Mouse (Mus musculus) heart, adult 2 months (tissue): ENCODE measurements around the gene Hist1h3a. TPM values are rescaled to one million over a fixed set of nuclear protein-coding genes. Genes with fewer than 3 reads are reported as not detected.

ENCODE experiments used
- DNase-seq, 2 experiments: peaks; one replicate each; pipeline ENCODE4 v3.0.0; 2021
- H3K27ac ChIP-seq: fragments of 200-600 bp; 2 replicates; pipeline ENCODE4 v1.8.1; 2022
- H3K27me3 ChIP-seq: fragments of 200-500 bp; 2 replicates; pipeline ENCODE4 v1.6.1; 2012; ENCODE audit warnings: mild to moderate bottlenecking, low read length, inconsistent platforms, mixed read lengths; ENCODE audit not compliant: control insufficient read depth, insufficient read depth
- H3K36me3 ChIP-seq: fragments of 200-500 bp; 2 replicates; pipeline ENCODE4 v1.6.1; 2012; ENCODE audit warnings: low read length, inconsistent platforms; ENCODE audit not compliant: control insufficient read depth, insufficient read depth
- H3K4me1 ChIP-seq: fragments of 200-500 bp; 2 replicates; pipeline ENCODE4 v1.6.1; 2011; ENCODE audit warnings: low read length; ENCODE audit not compliant: control insufficient read depth, insufficient read depth
- H3K4me3 ChIP-seq: fragments of 200-600 bp; 2 replicates; pipeline ENCODE4 v1.8.1; 2022
- H3K79me2 ChIP-seq: fragments of 200-500 bp; replicated peaks from 2 replicates; pipeline ENCODE4 v1.6.1; 2012; ENCODE audit warnings: mild to moderate bottlenecking, inconsistent platforms, low read length, moderate library complexity, mixed read lengths; ENCODE audit not compliant: control insufficient read depth, insufficient read depth
- H3K9ac ChIP-seq: fragments of 200-500 bp; 2 replicates; pipeline ENCODE4 v1.6.1; 2012; ENCODE audit warnings: low read depth, mild to moderate bottlenecking, control low read depth, inconsistent platforms, low read length, mixed read lengths
- CTCF ChIP-seq: fragments of 200-600 bp; IDR thresholded peaks from 2 replicates; pipeline ENCODE4 v1.8.1; 2022; ENCODE audit warnings: antibody characterized with exemption, mild to moderate bottlenecking, moderate library complexity
- EP300 ChIP-seq: fragments of 200-500 bp; IDR thresholded peaks from 2 replicates; pipeline ENCODE4 v1.6.1; 2011; ENCODE audit warnings: low read depth, low read length, control low read depth; ENCODE audit not compliant: insufficient read depth
- POLR2A ChIP-seq: fragments of 200-500 bp; IDR thresholded peaks from 2 replicates; pipeline ENCODE4 v1.6.1; 2011; ENCODE audit warnings: mild to moderate bottlenecking, low read depth, low read length, control low read depth; ENCODE audit not compliant: insufficient read depth
- WGBS: fragments of 180-500 bp; shearing (Covaris S2); methylation state at CpG from one replicate; pipeline ENCODE4 v1.1.7; 2018; 5-methylcytosine and 5-hydroxymethylcytosine counted together
- intact Hi-C: fragments of 180-260 bp; cut with DNase I; formaldehyde crosslinking; loops from one replicate; pipeline ENCODE4 v1.15.1; 2025
- polyA plus RNA-seq: library from polyadenylated mRNA; depleted of rRNA; stranded (reverse); fragments of >200 nt; gene quantifications from 2 replicates; pipeline ENCODE4 v1.2.3, GENCODE M21; 2012
- total RNA-seq, 2 experiments: library from RNA; stranded (reverse); gene quantifications; 2 replicates each; pipeline ENCODE4 v1.2.3; 2021

The Hist1h3a gene
- total and polyA plus RNA-seq, 3 experiments = 5.1 to 8.9 TPM; not detected in 1

- H3K36me3 ChIP-seq = peaks cover 17% of the 10 kb centered on the region
- no peak for TF ChIP-seq CTCF
- no peak for TF ChIP-seq EP300
- TF ChIP-seq POLR2A = no peak
- H3K9ac ChIP-seq = peak overlapping the region; percentile 71; the same call in 1 of the 2 replicates
- intact Hi-C loops = loop anchor here (10.0 kb wide), 1 partner anchor 1983 kb away; the partner anchor contains the start of genes Hist1h2ak, Hist1h2bn and Hist1h4k
- no peak for DNase-seq
- 27% methylated on average over 4 of the region's 4 CpGs for WGBS
- no peaks in the 10 kb centered on the region for H3K27me3 ChIP-seq
- H3K27ac ChIP-seq = peak overlapping the region; percentile 96
- peaks cover 1% of the 10 kb centered on the region; the same call in 1 of the 2 replicates for H3K4me1 ChIP-seq
- peak overlapping the region; percentile 89 for H3K4me3 ChIP-seq
- H3K79me2 ChIP-seq = no peaks in the 10 kb centered on the region
Measured at GRCm38 (mm10) chr13:23738041-23738440, 24.1 kb downstream of the Hist1h3a start.

GRCm38 (mm10) chr13:23737091-23737490, 25.1 kb downstream of the Hist1h3a start:
- H3K27ac ChIP-seq = no peak overlapping the region
- H3K4me3 ChIP-seq = no peak overlapping the region
- peaks cover 3% of the 10 kb centered on the region for H3K4me1 ChIP-seq
- H3K79me2 ChIP-seq = no peaks in the 10 kb centered on the region
- no peak for DNase-seq
- TF ChIP-seq CTCF (no peak), EP300 (no peak), POLR2A (no peak)
- no peaks in the 10 kb centered on the region for H3K27me3 ChIP-seq
- WGBS = 89% methylated on average over 5 of the region's 5 CpGs
- intact Hi-C loops = loop anchor here (10.0 kb wide), 1 partner anchor 1982 kb away; the partner anchor contains the start of genes Hist1h2ak, Hist1h2bn and Hist1h4k
- peaks cover 13% of the 10 kb centered on the region for H3K36me3 ChIP-seq
- no peak overlapping the region for H3K9ac ChIP-seq

GRCm38 (mm10) chr13:23732156-23732804, 29.9 kb downstream of the Hist1h3a start:
- TF ChIP-seq POLR2A (no peak), EP300 (no peak), CTCF (peak; percentile 94)

GRCm38 (mm10) chr13:23730479-23730878, 31.7 kb downstream of the Hist1h3a start:
- intact Hi-C loops = loop anchor here (10.0 kb wide), 1 partner anchor 1976 kb away; the partner anchor contains the start of genes Hist1h2ak, Hist1h2bn and Hist1h4k
- H3K27me3 ChIP-seq = no peaks in the 10 kb centered on the region
- no peak overlapping the region for H3K9ac ChIP-seq
- H3K27ac ChIP-seq = peak overlapping the region; percentile 43
- peaks cover 5% of the 10 kb centered on the region for H3K4me1 ChIP-seq
- 23% methylated on average over 8 of the region's 8 CpGs for WGBS
- H3K36me3 ChIP-seq = no peaks in the 10 kb centered on the region
- H3K4me3 ChIP-seq = no peak overlapping the region
- TF ChIP-seq CTCF (no peak), EP300 (no peak), POLR2A (no peak)
- no peaks in the 10 kb centered on the region for H3K79me2 ChIP-seq
- peak in 1 of 2 experiments; percentile 36 for DNase-seq

More at GRCm38 (mm10) chr13:23732156-23732804, 29.9 kb downstream of the Hist1h3a start:
- Histone ChIP-seq H3K4me1 (peaks cover 5% of the 10 kb centered on the region), H3K27ac (no peak overlapping the region), H3K79me2 (no peaks in the 10 kb centered on the region), H3K36me3 (no peaks in the 10 kb centered on the region), H3K9ac (no peak overlapping the region), H3K4me3 (no peak overlapping the region), H3K27me3 (no peaks in the 10 kb centered on the region)
- intact Hi-C loops = loop anchor here (1.0 to 10.0 kb wide), 2 partner anchors 31 to 1977 kb away; partner anchors contain the start of genes Hist1h2ak, Hist1h2bn and Hist1h4k
- 20% methylated on average over 8 of the region's 8 CpGs for WGBS
- no peak for DNase-seq

GRCm38 (mm10) chr13:23729706-23730105, 32.5 kb downstream of the Hist1h3a start:
- no peak overlapping the region for H3K4me3 ChIP-seq
- no peak for DNase-seq
- H3K36me3 ChIP-seq = no peaks in the 10 kb centered on the region
- intact Hi-C loops = loop anchor here (10.0 kb wide), 1 partner anchor 1975 kb away; the partner anchor contains the start of genes Hist1h2ak, Hist1h2bn and Hist1h4k
- WGBS = 93% methylated on average over 5 of the region's 5 CpGs
- no peaks in the 10 kb centered on the region for H3K79me2 ChIP-seq
- H3K27me3 ChIP-seq = no peaks in the 10 kb centered on the region
- TF ChIP-seq POLR2A = no peak
- no peak for TF ChIP-seq CTCF
- TF ChIP-seq EP300 = no peak
- H3K27ac ChIP-seq = no peak overlapping the region; the same call in 1 of the 2 replicates
- peaks cover 5% of the 10 kb centered on the region for H3K4me1 ChIP-seq
- H3K9ac ChIP-seq = no peak overlapping the region

GRCm38 (mm10) chr13:23729192-23729525, 33.0 kb downstream of the Hist1h3a start:
- 72% methylated on average over 9 of the region's 9 CpGs for WGBS
- Histone ChIP-seq H3K9ac (no peak overlapping the region), H3K27ac (peak overlapping the region; percentile 20; the same call in 1 of the 2 replicates), H3K4me1 (peaks cover 5% of the 10 kb centered on the region), H3K36me3 (no peaks in the 10 kb centered on the region), H3K79me2 (no peaks in the 10 kb centered on the region), H3K4me3 (no peak overlapping the region), H3K27me3 (no peaks in the 10 kb centered on the region)
- DNase-seq = peak in 1 of 2 experiments; percentile 58
- TF ChIP-seq CTCF = no peak
- intact Hi-C loops = no loop called here
